Mouse (Mus musculus) kidney, postnatal 10 days (tissue): ENCODE data around the gene Rasgrf1.
A peak's percentile ranks its signal among the peaks of the same experiment; 100 is the strongest.

Experiments
- DNase-seq: peaks from one replicate; pipeline ENCODE4 v3.0.0; 2021; ENCODE audit warnings: mixed read lengths

Gene Rasgrf1

DNA sequence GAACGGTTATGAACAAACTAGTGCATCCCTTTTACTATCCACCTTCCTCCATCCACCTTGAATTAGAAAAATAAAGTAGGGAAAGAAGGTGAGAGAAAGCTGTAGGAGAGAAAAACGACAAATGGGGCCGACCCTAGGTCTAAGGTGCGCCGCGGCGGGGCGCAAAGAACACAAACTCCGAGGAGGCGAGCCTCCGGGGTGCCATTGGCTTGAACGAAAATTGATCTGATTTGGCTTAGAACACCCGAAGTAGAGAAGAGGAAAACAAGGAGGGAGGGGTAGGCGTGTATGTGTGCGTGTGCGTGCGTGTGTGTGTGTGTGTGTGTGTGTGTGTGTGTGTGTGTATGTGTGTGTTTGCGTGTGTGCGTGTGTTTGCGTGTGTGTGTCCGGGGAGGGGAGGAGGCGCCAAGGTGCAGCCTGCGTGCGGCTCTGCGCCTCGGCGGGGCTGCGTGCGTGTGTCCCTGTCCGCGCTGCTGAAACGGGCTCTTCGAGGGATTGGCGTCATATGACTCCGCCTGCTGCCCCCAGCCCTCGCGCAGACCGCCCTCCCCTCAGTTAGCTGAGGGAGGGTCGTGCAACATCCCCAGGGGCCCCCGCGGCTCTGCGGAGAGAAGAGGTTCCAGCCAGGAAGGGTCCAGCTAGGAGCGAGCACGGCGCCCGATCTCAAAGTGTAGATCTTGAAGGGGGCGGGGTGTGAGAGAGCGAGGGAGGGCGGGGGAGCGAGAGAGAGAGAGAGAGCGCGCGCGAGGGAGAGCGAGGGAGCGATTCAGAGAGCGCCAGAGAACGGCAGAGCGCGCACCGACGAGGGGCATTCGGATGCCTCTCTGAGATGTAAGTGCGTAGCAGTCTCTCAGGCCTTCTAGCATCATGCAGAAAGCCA lies at the start of gene Rasgrf1:
Gene Rasgrf1 (plus strand): TSS at position 778 of the 880 bp plus-strand sequence.
- peak; percentile 44 for DNase-seq

DNA sequence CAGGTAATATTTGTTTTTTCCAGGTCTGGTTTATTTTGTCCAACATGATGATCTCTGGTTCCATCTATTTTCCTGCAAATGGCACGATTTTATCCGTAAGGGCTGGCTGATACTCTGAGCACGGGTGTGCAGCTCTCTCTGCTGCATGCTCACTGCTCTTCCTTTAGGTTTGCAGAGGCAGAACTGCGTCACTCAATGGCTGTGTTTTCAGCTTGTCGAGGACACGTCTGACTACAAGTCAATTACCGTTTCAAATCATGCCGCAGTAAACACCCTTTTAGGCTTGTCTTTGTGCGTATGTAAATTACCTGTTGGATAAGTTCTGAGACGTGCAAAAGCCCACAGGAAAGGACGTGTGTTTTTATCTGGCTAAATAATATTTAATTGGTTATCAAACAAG lies 49.6 kb upstream of the Rasgrf1 start:
- no peak for DNase-seq

DNA sequence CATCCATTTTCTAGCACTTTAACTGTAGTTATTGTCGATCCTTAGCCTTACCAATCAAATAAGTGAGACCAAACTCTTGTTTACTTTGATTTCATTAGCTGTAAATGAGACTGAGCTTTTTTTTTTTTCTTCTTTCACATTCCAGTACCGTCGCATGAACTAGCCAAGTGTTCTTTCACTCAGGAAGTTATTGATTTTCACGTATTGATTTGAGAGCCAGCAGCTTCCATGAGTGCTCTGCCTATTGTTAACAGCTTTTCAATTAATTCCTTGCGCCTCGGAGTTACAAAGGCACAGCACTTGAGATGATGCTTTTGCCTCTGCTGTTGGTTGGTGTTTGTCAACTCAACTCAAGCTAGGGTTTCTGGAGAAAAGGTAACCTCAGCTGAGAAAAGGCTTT lies 49.1 kb upstream of the Rasgrf1 start:
- no peak for DNase-seq

DNA sequence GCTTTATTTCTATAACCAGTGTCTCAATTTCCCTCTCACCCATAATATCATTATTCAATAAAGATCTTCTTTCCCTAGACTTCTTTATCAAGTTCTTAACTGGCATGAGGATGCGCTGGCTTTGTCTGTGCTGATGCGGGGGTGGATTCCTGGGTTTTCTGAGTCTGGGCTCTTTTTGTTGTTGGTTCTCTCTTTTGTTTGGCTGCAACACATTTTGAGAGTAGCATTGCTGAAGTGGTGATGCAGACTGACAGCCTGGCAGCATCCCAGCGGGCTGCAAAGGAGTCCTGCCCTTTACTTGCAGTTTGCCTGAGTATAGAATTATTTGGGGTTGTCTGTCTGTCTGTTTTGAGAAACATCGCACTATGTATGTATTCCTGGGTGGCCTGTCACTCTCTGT lies 42.6 kb upstream of the Rasgrf1 start:
- no peak for DNase-seq

DNA sequence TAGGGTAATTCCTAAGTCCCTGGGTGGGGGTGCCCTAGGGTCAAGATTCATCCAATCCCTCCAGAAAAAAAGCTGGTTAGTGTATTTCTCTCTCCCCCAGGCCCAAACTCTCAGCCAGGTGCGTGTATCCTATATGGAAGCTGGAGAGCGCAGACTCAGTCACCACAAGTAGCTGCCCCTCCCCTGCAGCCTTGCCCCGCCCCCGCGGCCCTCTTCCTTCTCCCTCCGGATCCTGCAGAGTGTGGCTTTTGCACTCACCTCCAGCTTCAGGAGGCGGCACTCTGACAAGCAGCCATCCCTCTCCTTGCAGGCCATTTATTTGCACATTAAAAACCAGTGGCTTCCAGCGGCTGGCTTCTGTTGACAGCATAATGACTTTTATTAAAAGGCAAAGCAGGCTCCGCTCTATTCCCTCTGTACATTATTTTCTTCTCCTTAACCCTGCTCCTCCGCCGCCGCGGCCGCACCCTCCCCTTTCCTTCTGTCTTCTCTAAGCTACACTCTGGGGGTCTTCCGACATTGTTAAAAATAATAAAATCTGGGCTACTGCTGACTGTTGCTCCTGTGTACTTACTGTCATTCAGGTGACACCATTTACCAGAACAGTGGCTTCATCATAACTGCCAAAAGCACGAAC lies 41.5 kb upstream of the Rasgrf1 start:
- DNase-seq = peak; percentile 34

DNA sequence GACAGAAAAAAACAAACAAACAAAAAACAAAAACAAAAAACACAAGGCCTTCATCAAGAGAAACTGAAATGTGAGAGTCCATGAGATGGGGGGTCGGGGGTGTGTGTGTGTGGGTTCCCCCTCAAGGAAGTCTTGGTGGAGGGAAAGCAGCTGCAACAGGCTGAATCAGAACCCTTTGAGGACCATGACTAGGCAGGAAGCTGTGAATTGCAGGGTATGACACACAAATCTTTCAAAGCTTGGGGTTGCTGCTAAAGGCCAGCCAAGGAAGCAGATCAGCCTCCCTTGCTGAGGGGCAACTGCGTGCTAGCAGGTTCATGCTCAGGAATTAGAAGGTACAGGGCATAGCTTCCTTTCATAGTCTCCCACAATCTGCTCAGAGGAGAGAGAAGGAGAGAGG lies 40.1 kb upstream of the Rasgrf1 start:
- DNase-seq = no peak

DNA sequence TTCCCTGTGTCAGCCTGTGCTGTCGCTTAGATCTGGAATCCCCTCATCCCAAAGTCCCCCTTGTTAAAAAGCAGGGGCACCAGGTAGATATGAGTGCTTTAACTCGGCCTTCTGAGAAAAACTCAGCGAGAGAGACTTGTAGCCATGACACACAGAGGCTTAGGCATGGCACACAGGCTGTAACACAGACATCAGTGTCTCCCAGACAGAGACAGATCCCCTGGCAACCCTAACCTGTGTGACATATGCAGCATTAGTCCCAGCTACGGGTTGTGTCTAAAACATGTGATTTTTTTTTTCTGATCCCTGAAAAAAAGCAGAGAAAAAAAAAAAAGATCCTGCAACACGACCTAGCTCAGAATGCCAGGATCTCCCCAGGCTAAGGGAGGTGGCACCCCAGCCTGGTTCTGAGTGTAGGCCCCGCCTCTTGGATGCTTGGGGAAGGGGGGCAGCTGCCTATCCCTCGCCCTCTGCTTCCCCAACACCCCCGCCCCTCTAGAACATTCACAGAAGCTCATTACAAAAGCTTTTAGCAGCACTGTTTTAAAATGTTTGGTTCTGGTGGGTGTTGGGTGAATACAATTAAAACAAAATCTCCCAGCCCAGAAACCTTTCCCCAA lies 39.1 kb upstream of the Rasgrf1 start:
- DNase-seq = no peak

DNA sequence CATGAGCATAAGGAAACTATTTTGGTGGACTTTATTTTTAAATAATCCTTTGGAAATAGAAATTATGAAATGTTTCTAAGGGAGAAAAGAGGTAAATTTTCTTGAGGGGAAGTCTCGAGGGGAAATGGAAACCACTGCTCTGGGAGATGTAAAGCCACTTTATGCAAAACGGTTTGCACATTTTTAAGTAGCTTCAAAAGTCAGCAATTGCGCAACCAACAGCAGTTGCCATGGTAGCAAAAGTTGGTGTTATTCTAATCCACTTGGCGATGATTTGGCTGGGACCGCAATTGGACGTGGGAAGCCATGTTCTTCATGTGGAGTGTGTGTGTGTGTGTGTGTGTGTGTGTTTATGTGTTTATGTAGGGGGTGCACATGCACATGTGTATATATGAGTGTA lies 37.6 kb upstream of the Rasgrf1 start:
- DNase-seq = no peak

DNA sequence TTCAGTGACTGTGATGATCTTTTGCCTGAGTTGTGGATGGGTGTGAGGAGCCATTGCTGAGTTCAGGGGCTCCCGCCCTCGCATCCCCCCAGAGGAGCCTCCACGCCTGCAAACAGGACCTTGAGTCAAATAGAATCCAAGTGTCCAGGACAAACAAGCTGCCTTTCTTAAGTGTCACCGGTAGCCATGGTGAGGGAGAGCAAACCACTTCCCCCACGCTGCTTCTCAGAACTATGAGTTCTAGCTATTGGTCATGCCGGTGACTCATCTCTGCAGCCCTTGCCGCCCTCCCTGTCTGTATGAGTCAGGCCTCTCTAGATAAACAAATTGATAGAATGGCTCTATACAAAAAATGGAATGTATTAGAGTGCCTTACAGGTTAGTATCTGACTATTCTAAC lies 35.3 kb upstream of the Rasgrf1 start:
- no peak for DNase-seq

DNA sequence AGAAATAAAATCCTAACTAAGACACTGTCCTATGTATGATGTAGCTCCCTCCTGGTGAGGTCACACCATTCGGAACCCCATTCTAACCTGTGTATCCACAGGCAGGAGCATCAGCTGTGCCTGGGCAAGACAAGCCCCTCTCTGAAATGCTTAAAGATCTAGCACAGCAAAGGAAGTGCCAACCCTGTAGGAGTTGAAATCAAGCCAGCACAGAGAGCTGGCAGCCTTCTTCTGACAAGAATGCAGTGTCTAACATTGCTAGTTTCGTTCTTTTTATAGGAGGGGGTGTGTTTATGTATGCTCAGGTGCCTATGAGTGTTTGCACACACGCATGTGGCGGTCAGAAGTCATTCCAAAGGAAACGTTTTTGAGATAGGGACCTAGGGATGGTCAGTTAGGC lies 34.2 kb upstream of the Rasgrf1 start:
- DNase-seq = no peak

DNA sequence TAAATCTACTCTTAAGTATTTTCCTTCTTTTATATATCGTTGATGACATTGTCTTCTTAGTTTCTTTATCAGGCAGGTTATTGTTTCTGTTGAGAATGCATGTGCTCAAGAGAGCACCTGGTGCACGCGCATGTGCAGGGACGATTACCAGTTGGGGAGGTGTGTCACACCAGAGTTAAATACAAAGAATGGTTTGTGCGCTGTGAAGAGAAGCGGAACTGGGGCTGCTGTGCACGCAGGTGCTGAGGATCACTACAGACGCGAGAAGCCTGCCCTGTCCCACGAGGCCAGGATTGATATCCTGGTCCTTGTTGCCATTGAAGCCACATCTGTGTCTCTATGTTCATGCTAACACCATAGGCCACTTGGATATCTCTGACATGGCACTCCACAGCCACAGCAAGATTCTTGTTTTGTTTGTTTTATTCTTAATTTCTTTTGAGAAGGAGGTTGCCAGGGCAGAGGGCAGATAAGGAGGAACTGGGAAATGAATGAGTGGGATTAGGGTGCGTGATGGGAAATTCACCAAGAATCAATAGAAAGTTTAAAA lies 31.2 kb upstream of the Rasgrf1 start:
- DNase-seq = no peak

DNA sequence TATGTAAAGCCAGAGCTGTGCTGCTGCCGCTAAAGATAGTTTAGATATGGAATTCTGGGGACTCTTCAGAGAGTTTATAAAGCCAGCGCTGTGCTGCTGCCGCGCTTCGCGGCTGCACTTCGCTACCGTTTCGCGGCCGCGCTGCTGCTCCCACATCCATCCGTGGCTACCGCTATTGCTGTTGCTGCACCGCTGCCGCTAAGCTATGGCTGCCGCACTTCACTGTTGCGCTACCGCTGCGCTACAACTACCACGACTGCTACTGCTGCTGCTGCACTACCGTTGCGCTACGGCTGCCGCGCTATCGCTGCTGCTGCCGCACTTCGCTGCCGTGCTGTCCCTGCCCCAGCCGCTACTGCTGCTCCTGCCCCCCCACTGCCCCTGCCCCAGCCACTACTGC lies 30.1 kb upstream of the Rasgrf1 start:
- peak; percentile 20 for DNase-seq

DNA sequence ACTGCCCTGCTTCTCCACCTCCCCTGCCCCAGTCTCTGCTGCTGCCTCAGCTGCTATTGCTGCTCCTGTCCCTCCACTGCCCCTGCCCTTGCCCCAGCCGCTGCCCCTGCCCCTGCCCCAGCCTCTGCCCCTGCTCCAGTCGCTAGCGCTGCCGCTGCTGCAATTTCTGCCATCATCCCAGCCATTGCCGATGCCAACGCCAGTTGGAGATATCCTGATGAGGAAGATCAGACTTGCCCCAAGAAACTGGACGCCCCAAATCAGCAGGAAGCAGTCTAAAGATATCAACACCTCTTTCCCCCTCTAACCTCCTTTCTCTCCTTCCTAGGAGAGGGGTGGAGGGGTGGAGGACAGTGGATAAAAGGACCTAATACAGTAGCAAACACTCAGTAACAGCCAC lies 28.2 kb upstream of the Rasgrf1 start:
- no peak for DNase-seq

DNA sequence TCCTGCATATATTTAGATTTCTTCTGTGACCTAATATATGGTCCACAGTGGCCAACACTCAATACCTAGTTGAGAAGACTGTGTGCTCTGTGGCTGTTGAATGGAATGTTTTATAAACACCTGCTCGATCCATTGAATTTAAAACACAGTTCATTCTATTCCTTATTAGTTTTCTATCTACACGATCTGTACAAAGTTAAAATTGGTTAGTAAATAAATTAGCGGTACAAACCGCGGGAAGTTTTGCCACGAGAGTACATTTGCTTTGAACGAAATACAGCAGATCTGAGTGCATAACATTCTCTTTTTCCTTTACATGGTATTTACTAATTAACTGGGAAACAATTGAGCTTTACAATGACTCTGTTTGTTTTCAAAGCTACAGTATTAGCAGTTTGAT lies 27.1 kb upstream of the Rasgrf1 start:
- no peak for DNase-seq

DNA sequence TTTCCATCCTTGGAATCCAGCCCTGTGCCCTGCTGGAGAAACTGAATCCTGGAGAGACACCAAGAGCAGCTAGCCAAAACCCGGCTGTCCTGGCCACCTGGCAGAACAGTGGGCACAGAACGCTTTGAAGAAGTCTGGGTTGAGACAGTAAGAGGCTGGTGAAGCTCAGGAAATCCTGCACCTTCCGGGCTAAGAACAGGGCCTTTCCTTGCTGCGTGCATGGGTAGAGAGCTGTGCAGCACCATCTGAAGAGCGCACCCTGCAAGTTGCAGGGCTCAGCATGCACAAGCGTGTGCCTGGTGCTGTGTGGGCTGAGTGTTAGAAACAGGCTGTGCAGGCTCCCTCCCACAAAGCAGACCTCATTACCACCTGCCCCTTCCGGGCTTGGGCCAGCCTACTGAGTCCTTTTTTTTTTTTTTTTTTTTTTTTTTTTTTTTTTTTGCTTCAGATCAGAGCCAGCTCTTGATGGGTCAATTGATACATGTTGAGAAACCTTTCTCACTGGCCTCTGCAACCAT lies 23.9 kb upstream of the Rasgrf1 start:
- no peak for DNase-seq

DNA sequence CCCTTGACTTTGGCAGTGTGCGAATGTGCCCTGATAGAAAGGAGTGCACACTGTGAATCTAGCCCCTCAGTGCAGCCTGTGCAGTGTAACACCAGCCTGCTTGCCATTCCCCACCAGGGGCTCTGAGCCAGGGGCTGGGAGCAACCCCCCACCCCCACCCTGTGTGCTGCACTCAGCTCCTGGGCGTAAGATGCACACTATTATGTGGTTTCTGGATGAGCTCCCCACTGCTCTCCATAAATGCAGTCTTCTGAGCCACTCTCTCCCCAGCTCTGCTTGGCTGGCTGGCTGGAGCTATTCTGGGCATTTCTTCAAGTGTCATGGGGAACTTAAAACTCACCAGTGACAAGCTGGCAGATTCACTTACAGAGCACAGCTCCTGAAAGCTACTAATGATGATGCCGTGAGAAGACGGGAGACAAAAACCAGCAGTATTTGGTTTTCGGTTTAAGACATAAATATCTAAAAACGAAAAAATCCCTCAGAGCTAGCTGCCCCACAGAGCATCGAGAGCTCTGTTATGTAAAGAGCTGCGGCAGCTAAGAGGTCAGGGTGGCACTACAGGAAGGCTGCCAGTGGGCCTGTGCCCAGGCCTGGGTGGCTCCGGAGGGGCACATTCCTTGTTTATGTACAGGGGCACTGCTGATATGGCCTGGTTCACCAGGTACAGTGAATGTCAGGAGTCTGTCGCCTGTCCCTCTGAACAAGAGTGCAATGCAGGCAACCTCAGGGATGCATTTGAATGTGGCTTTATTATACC lies 18.0 kb upstream of the Rasgrf1 start:
- no peak for DNase-seq

DNA sequence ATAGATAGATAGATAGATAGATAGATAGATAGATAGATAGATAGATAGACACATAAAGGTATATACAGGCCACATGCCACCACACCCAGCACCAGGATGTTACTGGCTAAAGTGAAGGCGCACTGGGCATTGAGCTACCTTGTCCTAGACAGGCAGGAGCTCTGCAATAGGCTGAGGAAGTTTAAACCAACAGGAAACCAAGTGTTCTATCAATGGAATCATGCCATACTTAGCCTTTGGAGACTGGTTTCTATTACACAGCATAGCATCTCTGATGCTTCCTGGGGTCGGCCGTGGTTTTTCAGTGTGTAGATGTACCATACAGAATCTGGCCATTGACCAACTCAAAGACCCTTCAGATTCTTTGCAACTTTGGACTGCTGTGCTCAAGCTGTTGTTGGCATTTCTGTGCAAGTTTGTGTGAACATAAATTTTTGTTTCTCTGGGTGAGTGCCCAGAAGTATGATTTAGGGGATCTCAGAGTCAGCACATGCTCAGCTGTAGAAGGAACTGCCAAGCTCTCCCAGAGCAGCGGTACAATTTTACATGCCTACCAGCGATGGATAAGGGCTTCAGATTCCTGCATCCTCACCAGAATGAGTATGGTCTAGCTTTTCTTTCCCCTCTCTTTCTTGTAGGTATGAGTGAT lies 17.0 kb upstream of the Rasgrf1 start:
- no peak for DNase-seq

DNA sequence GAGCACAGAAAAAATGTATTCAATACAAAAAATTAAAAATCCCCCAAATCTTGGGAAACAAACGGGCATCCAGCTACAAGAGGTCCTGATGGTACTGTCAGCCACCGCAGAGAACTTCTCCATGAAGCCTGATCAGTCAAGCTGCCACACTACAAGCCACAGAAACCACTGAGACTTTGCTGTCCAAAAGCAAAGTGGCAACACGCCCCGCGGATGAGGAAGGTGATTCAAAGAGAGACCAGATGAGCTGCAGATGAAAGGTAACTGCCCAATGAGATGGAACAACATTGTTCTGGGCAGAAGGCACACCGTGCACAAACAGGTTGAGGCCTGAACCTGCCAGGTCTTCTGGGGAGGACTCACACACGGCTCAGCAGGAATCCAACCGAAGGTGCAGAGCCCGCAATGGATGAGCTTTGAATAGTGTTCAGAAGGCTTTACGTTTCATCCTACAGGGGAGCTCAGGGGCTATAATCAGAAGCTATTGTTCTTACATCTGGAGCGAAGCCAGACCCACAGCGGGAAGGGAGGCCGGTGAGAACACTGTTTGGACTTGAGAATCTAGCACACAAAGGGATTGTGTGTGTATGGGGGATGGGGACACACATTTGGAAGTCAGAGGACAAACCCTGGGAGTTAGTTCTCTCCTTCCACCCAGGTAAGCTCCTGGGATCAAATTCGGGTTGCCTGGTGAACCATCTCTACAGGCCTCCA lies 9.4 kb upstream of the Rasgrf1 start:
- no peak for DNase-seq

DNA sequence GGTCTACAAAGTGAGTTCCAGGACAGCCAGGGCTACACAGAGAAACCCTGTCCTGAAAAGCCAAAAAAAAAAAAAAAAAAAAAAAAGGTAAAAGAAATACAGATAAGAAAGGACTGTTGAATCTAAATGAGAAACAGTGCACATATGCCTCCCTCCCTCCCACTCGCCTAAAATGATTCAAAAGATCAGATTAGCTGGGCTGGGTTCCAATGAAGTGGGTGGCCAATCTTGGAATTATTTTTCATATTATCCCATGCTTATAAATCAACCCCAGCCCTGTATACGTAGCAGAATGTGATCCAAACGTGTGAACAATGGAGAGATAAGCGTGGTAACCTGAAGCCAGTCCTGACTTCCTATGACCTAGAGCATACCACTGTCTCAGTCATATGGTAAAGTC lies 8.5 kb upstream of the Rasgrf1 start:
- DNase-seq = no peak

DNA sequence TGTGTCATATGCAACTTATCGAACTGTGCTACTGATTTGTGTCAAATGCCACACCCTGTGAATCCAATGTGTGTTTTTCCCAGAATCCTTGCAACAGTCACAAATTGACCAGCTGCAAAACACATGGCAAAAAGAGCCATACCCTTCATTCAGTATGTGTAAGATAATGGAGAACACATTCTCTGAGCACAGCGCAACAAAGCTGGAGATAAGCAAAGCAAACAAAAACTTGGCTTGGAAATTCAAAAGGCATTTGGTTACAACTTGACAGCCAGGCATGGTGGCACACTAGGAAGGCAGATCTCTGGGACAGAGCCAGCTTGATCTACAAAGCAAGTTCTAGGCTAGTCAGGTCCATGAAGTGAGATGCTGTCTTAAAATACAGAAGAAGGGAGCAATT lies 6.9 kb upstream of the Rasgrf1 start:
- no peak for DNase-seq

DNA sequence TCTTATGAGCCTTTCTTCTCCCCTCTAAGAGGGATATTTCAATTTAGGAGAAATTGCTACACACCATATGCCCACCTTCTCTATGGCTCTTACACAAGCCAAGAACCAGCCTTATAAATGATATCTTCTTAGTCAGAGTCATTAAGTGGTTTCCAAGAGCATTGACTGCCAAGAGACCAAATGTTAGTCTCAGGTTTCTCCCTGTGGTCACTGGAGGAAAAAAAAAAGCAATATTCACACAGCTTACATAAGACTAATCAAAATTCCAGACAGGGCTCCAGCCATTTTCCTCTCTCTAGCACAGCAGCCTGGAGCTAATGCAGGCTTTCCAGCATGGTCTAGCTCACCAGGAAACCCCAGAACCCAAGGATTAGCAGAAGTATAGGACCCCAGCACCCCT lies 3.1 kb upstream of the Rasgrf1 start:
- no peak for DNase-seq

DNA sequence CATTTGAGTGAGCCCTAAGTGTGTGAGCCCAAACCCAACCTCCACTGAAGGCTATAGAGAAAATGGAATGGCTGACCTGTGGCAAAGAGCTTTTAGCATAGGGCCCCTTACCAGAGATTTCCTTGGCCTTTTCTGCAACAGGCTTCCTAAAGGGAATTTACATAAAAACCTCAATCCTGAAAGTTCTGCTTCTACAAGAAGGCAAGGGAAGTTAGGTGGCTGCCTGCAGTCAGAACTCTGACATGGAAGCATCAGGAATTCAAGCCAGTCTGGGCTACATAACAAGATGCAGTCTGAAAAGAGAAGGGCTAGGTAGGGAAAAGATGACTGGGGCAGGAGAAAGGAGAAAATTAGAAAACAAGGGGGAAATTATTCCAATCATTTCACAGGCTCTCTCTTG lies 1.8 kb upstream of the Rasgrf1 start:
- DNase-seq = no peak
